Mouse (Mus musculus) bone marrow, adult 2 months (tissue): Measurements from ENCODE around the gene Sp8.

Experiments used
- CTCF ChIP-seq: fragments of 200-500 bp; IDR thresholded peaks from 2 replicates; pipeline ENCODE4 v1.5.1; 2011; ENCODE audit warnings: low read length, control low read depth; ENCODE audit not compliant: control insufficient read depth, insufficient read depth
- POLR2A ChIP-seq: fragments of 200-500 bp; IDR thresholded peaks from 2 replicates; pipeline ENCODE4 v1.6.1; 2011; ENCODE audit warnings: low read depth, mild to moderate bottlenecking, control low read depth, low read length, borderline replicate concordance; ENCODE audit not compliant: control insufficient read depth

GRCm38 (mm10) chr12:118846649-118847321 is 656 bp downstream of the Sp8 start:
- TF ChIP-seq POLR2A (no peak), CTCF (no peak)
